Mouse (Mus musculus): Measurements from ENCODE around the gene Olfr1358. TPM values are rescaled to one million over a fixed set of nuclear protein-coding genes. Genes with fewer than 3 reads are reported as not detected.

Gene Olfr1358
- total RNA-seq, 2 experiments from 2014 or later, result not detected

DNA sequence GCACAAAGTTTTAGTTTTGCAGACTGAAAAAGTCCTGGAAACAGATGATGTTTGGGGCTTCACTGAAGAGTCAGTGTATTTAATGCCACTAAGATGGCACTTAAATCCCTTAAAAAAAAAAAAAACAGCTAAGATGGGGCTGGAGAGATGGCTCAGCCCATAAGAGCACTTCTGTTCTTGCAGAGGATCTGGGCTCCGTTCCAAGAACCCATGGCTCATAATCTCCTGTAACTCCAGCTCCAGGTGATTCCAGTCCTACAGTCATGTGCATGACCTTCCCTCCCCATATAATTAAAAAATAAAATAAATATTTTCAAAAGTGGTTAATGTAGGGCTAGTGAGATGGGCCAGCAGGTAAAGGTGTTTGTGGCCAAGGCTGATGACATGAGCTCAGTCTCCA is 47.8 kb downstream of the Olfr1358 start:
- no peak for DNase-seq (ENCODE audit: low spot score in 2 of 2)
- intact Hi-C loops (cut with DNase I), result no loop called here

DNA sequence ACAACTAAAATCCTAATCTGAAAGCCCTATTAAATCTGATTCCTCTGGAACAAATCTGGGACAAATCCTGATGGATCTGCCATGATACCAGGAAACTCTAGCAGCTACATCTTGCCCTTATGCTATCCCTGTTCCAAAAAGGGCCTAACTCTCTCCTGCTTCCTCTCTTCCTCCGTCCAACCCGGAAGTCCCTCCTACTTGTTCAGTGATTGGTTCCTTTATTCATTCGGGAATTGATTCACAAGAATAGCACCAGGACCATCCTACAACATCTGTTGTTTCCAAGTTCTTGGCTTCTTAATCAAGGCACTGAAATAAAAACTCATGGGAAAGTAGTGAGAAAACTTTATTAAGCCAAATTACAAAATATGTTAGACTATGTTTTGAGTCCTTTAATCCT is 52.0 kb downstream of the Olfr1358 start:
- intact Hi-C loops (cut with DNase I), result no loop called here
- DNase-seq (ENCODE audit: low spot score in 2 of 2), result no peak

GRCm38 (mm10) chr10:78569686-78570085 is 52.5 kb downstream of the Olfr1358 start:
- no peak for DNase-seq (ENCODE audit: low spot score in 2 of 2)
- intact Hi-C loops (cut with DNase I), result loop anchor here (5.0 to 10.0 kb wide), 2 partner anchors 107 to 325 kb away; partner anchors contain the start of genes Pdxk and Trappc10

Small RNA genes lying within 50 kb of the gene (microRNA-seq; reads per million reads assigned to microRNA genes)
- 0 reads per million in 2 experiments for gene Gm27541

Other genes with a start within 250 kb of the Olfr1358 start
- 100 to 1,000 TPM; 258 to 277 TPM for gene Agpat3, start 164.9 kb upstream of the Olfr1358 start, total RNA-seq (2021)
- gene Rrp1, start 104.4 kb upstream of the Olfr1358 start, total RNA-seq (2021), result 100 to 1,000 TPM; 349 to 350 TPM
- 10 to 100 TPM; 39.5 to 42.4 TPM for gene Cstb, start 91.8 kb upstream of the Olfr1358 start, total RNA-seq (2021)
- 100 to 1,000 TPM; 109 to 122 TPM for gene Pdxk, start 52.5 kb upstream of the Olfr1358 start, total RNA-seq (2021)
- 10 to 100 TPM; 21.5 to 27.9 TPM for gene Ilvbl, start 56.9 kb downstream of the Olfr1358 start, total RNA-seq (2021)
- 1 to 10 TPM; 5.2 to 5.4 TPM for gene Syde1, start 74.5 kb downstream of the Olfr1358 start, total RNA-seq (2021)
- not detected for gene Olfr1357, start 100.6 kb downstream of the Olfr1358 start, total RNA-seq (2021)
- gene Casp14, start 200.9 kb downstream of the Olfr1358 start, total RNA-seq (2021), result not detected
- under 1 TPM; 0.41 to 0.57 TPM for gene Ccdc105, start 235.6 kb downstream of the Olfr1358 start, total RNA-seq (2021)

Data from left cerebral cortex, postnatal 25 days (tissue).